Mouse (Mus musculus) forebrain, embryonic 11.5 days (tissue): Measurements from ENCODE around the gene Igfn1. TPM values are rescaled to one million over a fixed set of nuclear protein-coding genes. Genes with fewer than 3 reads are reported as not detected.

Source experiments
- ATAC-seq: fragments of 200-750 bp; cut with Nextera tagmentation; replicated peaks from 2 replicates; pipeline ENCODE4 v1.8.0; 2017; ENCODE audit warnings: moderate TSS enrichment; ENCODE audit not compliant: low FRiP score
- DNase-seq: peaks from one replicate; pipeline ENCODE4 v3.0.0-alpha.2; 2017; ENCODE audit warnings: low spot score
- H3K27ac ChIP-seq: fragments of 300-500 bp; sonication (generic); 2 replicates; pipeline ENCODE4 v1.5.1; 2014; ENCODE audit warnings: low read depth, low read length
- H3K27me3 ChIP-seq: fragments of 300-500 bp; sonication (generic); 2 replicates; pipeline ENCODE4 v1.6.1; 2014; ENCODE audit warnings: mild to moderate bottlenecking, low read length, mixed read lengths; ENCODE audit not compliant: control insufficient read depth, insufficient read depth
- H3K36me3 ChIP-seq: fragments of 300-500 bp; sonication (generic); 2 replicates; pipeline ENCODE4 v1.6.1; 2014; ENCODE audit warnings: mild to moderate bottlenecking, low read length, moderate library complexity, mixed read lengths; ENCODE audit not compliant: control insufficient read depth, insufficient read depth
- H3K4me1 ChIP-seq: fragments of 300-500 bp; sonication (generic); replicated peaks from 2 replicates; pipeline ENCODE4 v1.6.1; 2014; ENCODE audit warnings: low read length, mixed read lengths; ENCODE audit not compliant: control insufficient read depth, insufficient read depth
- H3K4me2 ChIP-seq: fragments of 300-500 bp; sonication (generic); 2 replicates; pipeline ENCODE4 v1.6.1; 2014; ENCODE audit warnings: low read depth, mild to moderate bottlenecking, low read length, moderate library complexity, mixed read lengths; ENCODE audit not compliant: severe bottlenecking
- H3K4me3 ChIP-seq: fragments of 300-500 bp; sonication (generic); 2 replicates; pipeline ENCODE4 v1.5.1; 2014; ENCODE audit warnings: low read depth, low read length
- H3K9ac ChIP-seq: fragments of 300-500 bp; sonication (generic); 2 replicates; pipeline ENCODE4 v1.6.1; 2014; ENCODE audit warnings: low read length
- H3K9me3 ChIP-seq: fragments of 300-500 bp; sonication (generic); 2 replicates; pipeline ENCODE4 v1.6.1; 2016; ENCODE audit warnings: low read length, mixed read lengths; ENCODE audit not compliant: control insufficient read depth
- WGBS: fragments of 180-500 bp; shearing (Covaris S2); extraction: QIAGEN DNeasy Blood & Tissue Kit; methylation state at CpG from one replicate; pipeline ENCODE4 v1.1.7; 2014; 5-methylcytosine and 5-hydroxymethylcytosine counted together
- polyA plus RNA-seq: library from polyadenylated mRNA; unstranded; fragments of >200 nt; fragmentation: Nextera tagmentation; extraction: Ambion mirVana; gene quantifications from 2 replicates; pipeline ENCODE4 v1.2.1, GENCODE M21; 2014

Gene Igfn1
- polyA plus RNA-seq, 1 experiment from 2014 or later, result not detected

DNA sequence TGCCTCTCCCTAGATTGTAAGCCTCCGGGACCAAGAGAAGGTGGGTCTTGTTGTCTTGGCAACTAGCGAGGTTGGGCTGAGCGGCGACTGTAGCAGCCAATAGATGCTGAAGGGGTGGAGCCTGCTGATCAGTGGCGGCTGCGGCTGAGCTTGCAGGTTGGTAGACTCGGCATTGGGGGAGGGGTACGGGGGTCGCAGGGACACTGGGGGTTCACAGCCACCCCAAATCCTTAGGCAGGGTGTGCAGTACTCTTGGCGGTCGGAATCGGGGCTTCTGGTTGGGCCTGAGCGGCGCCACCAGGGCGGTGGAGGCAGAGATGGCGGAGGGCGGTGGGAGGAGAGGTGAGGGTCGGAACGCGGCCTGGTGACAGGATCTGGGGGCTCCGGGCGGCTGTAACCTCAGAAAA, 11.8 kb upstream of the Igfn1 start:
- Histone ChIP-seq H3K27me3 (no peaks in the 10 kb centered on the region), H3K9ac (peak overlapping the region; percentile 87), H3K4me3 (peak overlapping the region; percentile 64), H3K27ac (0 out of 2 replicates have a peak overlapping the region, but pooled peaks have one; percentile 37), H3K36me3 (no peaks in the 10 kb centered on the region; the same call in 1 of the 2 replicates), H3K4me2 (peak overlapping the region; percentile 62), H3K9me3 (no peaks in the 10 kb centered on the region), H3K4me1 (peaks cover 8% of the 10 kb centered on the region; the same call in 1 of the 2 replicates)
- ATAC-seq (peak; percentile 99), DNase-seq (peak; percentile 94)
- WGBS, result under 1% methylated on average over 22 of the region's 22 CpGs

DNA sequence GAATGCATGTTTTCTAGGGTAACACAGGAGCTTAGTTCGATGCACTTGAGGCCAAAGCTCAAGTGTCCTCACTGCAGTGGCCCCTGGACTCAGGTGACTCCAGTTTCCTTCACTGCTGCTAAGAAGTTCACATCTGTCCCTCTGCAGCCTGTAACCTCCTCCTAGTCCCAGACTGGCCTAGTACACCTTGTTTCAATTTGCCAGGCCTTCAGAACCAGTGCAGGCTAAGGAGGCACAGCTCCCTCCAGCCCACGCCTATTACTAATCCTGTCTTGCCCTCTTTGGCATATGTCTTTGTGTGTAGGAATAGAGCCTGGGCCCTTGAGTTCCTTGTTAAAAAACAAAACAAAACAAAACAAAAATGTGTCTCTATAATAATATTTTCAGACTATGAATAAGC, 11.2 kb upstream of the Igfn1 start:
- Histone ChIP-seq H3K27ac (no peak overlapping the region), H3K9ac (no peak overlapping the region; the same call in 1 of the 2 replicates), H3K4me1 (peaks cover 8% of the 10 kb centered on the region; the same call in 1 of the 2 replicates), H3K36me3 (no peaks in the 10 kb centered on the region), H3K9me3 (no peaks in the 10 kb centered on the region), H3K27me3 (no peaks in the 10 kb centered on the region), H3K4me3 (no peak overlapping the region), H3K4me2 (no peak overlapping the region)
- DNase-seq (no peak), ATAC-seq (peak; percentile 49)
- 62% methylated on average over 2 of the region's 2 CpGs for WGBS

DNA sequence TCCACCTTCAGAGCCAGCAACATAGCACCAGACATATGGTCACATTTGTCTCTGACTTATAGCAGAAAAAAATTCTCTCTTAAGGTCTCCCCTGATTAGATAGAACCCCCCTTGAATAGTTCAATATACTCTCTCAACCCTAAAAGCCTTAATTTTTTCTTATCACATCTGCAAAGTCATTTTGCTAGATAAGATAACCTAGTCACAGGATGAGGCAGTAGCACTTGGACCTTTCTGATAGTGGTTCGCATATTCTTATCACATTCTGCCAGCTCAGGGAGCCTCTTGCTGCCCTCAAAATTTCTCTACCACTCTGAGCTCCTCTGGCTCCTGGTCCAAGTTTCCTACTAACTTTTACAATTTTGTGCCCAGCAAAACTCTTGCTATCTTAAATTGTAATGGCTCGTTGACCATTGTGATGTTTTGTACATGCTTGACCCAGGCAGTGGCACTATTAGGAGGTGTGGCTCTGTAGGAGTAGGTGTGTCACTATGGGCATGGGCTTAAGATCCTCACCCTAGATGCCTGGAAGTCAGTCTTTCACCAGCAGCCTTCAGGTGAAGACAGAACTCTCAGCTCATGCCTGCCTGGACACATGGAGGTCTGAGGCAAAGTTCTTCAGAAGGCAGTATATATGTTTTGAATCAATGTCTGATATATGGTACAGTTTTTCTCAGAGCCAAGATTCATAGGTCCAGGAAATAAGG, 8.8 kb upstream of the Igfn1 start:
- no peaks in the 10 kb centered on the region for H3K36me3 ChIP-seq
- no peak overlapping the region for H3K9ac ChIP-seq
- ATAC-seq (no peak), DNase-seq (no peak)
- no peak overlapping the region for H3K27ac ChIP-seq
- no peak overlapping the region for H3K4me3 ChIP-seq
- H3K27me3 ChIP-seq, result no peaks in the 10 kb centered on the region
- H3K9me3 ChIP-seq, result no peaks in the 10 kb centered on the region
- WGBS, result 69% methylated on average over 2 of the region's 2 CpGs
- H3K4me1 ChIP-seq, result peaks cover 8% of the 10 kb centered on the region; the same call in 1 of the 2 replicates
- H3K4me2 ChIP-seq, result no peak overlapping the region

DNA sequence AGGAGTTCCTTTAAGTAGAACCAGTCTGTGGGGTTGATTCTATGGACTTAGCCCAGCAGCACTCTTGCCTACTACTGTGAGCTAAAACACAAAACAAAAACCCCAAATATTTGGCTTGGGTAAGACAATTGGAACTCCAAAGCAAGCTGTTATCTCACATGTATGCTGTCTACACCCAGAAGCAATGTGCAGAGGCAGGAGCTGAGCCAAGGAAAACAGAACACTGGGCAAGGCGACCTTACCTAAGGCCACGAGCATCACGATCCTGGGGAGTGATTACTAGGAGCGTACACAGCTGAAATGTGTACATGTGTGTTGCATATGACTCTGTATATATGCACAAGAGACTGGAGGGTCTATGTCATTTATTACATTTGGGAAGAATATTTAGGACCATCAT, 7.4 kb upstream of the Igfn1 start:
- Histone ChIP-seq H3K9ac (no peak overlapping the region), H3K4me2 (no peak overlapping the region), H3K4me1 (0 out of 2 replicates have a peak, but pooled peaks cover 2% of the 10 kb centered on the region), H3K4me3 (no peak overlapping the region), H3K27me3 (no peaks in the 10 kb centered on the region; the same call in 1 of the 2 replicates), H3K27ac (no peak overlapping the region), H3K36me3 (no peaks in the 10 kb centered on the region), H3K9me3 (no peaks in the 10 kb centered on the region)
- DNase-seq (no peak), ATAC-seq (no peak)
- 77% methylated on average over 4 of the region's 4 CpGs for WGBS

DNA sequence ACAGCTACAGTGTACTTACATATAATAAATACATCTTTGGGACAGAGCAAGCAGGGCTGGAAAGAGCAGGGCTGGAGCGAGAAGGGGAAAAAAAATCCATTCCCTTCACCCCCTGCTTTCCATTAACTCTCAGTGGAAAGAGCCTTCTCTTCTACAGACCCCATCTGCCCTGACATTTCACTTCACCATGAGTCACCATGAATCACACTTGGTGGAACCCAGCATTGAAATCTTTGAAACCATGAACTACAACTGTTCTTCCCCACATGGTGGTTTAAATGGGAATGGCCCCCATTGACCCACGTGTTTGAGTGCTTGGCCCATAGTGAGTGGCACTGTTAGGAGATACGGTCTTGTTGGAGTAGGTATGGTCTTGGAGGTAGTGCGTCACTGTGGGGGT, 4.1 kb upstream of the Igfn1 start:
- Histone ChIP-seq H3K9ac (no peak overlapping the region), H3K4me1 (0 out of 2 replicates have a peak, but pooled peaks cover 3% of the 10 kb centered on the region), H3K4me3 (no peak overlapping the region), H3K27me3 (peaks cover 5% of the 10 kb centered on the region; the same call in 1 of the 2 replicates), H3K9me3 (no peaks in the 10 kb centered on the region), H3K27ac (no peak overlapping the region), H3K4me2 (no peak overlapping the region), H3K36me3 (no peaks in the 10 kb centered on the region)
- 84% methylated on average over 4 of the region's 4 CpGs for WGBS
- ATAC-seq (no peak), DNase-seq (no peak)

DNA sequence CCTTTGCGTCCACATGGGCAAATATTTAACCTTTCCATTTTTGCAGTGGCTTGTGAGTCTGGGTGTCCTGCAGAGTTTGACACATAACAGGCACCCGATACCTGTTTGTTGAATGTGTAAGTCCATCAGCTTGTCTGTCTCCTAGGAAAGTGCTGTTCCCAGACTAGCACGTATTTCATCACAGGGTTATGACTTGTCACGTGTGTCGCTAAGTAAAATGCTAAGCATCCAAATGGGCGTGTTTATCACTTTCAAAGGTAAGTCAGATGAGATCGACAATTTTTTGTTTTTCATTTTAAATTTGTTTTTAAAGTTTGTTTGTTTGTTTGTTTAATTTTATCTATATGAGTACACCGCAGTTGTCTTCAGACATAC, 2.0 kb upstream of the Igfn1 start:
- H3K36me3 ChIP-seq, result no peaks in the 10 kb centered on the region
- H3K27me3 ChIP-seq, result peaks cover 5% of the 10 kb centered on the region; the same call in 1 of the 2 replicates
- H3K9ac ChIP-seq, result no peak overlapping the region
- peak overlapping the region; percentile 34 for H3K4me3 ChIP-seq
- ATAC-seq (peak; percentile 24; the same call in 1 of the 2 replicates), DNase-seq (no peak)
- H3K9me3 ChIP-seq, result no peaks in the 10 kb centered on the region
- 0 out of 2 replicates have a peak, but pooled peaks cover 3% of the 10 kb centered on the region for H3K4me1 ChIP-seq
- 25% methylated on average over 8 of the region's 8 CpGs for WGBS
- no peak overlapping the region for H3K27ac ChIP-seq
- H3K4me2 ChIP-seq, result peak overlapping the region; percentile 78

DNA sequence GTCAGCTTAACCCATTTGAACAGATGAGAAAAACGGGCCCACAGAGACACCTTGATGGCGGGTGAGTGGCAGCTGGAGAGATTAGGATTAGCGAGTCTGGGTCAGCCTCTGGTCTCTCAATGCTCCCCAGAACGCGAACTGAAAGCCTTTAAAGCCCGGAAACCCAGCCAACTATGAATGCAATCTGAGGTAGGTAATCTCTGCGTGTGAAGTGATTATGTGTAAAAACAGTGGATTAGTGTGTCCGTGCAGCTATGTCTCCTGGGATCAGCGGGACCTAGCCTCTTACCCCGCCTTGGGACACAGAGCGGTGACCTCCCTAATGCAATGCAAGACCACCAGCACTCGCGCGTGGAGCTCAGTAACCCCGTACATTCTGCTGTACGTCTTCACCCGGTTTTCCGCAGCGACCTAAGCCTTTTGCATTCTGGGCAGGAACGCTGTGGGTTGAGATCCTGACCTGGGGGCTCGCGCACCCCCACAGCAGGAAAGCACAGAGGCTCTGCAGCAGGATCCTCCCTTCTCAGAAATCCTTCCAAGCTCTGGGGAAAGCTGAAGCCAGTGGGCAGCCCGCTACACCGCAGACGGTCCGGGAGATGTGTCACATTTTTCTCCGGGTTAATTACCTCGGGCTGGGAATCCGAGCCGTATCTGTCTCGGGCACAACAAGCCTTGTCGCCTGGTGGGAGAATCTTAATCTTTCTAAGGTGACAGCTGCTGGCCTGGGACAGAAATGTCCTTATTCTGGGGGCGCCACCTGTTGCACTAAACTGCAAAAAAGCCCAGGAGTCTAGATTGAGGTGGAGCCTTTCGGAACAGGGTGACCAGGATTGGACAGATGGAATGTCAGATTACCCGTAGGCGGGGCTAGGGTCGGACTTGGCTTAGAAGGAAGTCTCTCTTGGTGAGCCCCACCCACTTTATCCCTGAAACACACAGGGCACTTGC, 1.3 kb upstream of the Igfn1 start, which contains the start of gene Tmem9:
Tmem9 (plus strand) TSS at position 940 of the 948 bp plus-strand sequence.
- Histone ChIP-seq H3K9ac (peak within 1 kb of the TSS; percentile 30), H3K27me3 (peaks cover 5% of the 10 kb centered on the region; the same call in 1 of the 2 replicates), H3K27ac (no peak within 1 kb of the TSS), H3K4me3 (peak within 1 kb of the TSS; percentile 34), H3K36me3 (no peaks in the 10 kb centered on the region), H3K4me1 (0 out of 2 replicates have a peak, but pooled peaks cover 3% of the 10 kb centered on the region), H3K9me3 (no peaks in the 10 kb centered on the region), H3K4me2 (peak within 1 kb of the TSS; percentile 78)
- DNase-seq, result peak; percentile 81
- 1% methylated on average over 37 of the region's 37 CpGs for WGBS
- ATAC-seq, result peak; percentile 90

DNA sequence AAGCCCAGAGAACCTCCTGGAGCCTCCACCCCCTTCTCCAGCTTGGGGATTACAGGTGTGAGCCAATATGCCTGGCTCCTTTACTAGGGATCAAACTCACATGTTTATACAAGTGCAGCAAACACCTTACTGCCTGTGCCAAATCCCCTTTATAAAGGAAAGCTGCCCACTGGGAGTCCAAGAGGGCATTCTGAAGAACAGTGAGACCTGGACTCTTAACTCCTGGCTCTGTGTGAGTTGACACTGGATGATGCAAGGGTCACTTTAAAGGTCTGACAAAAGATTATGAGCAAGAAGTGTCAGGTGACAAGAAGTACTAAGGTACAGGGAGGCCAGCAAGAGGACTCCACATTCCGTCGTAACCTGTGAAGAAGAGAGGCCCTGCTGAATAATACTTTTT, 4.7 kb downstream of the Igfn1 start:
- H3K36me3 ChIP-seq, result no peaks in the 10 kb centered on the region
- H3K4me2 ChIP-seq, result no peak overlapping the region
- H3K4me3 ChIP-seq, result no peak overlapping the region
- no peaks in the 10 kb centered on the region for H3K9me3 ChIP-seq
- H3K9ac ChIP-seq, result no peak overlapping the region
- DNase-seq, result no peak
- ATAC-seq, result no peak
- no peak overlapping the region for H3K27ac ChIP-seq
- 94% methylated on average over 2 of the region's 2 CpGs for WGBS
- peaks cover 2% of the 10 kb centered on the region; the same call in 1 of the 2 replicates for H3K27me3 ChIP-seq
- H3K4me1 ChIP-seq, result no peaks in the 10 kb centered on the region
